Mouse (Mus musculus) hindbrain, embryonic 10.5 days (tissue): ENCODE measurements around the gene Pck2. TPM values are rescaled to one million over a fixed set of nuclear protein-coding genes. Genes with fewer than 3 reads are reported as not detected.

ENCODE experiments used
- DNase-seq: peaks from one replicate; pipeline ENCODE4 v3.0.0-alpha.2; 2017; ENCODE audit warnings: low spot score
- H3K27ac ChIP-seq: fragments of 300-500 bp; sonication (generic); 2 replicates; pipeline ENCODE4 v1.5.1; 2016; ENCODE audit warnings: mild to moderate bottlenecking, moderate library complexity
- H3K27me3 ChIP-seq: fragments of 300-500 bp; sonication (generic); 2 replicates; pipeline ENCODE4 v1.6.1; 2016; ENCODE audit warnings: mild to moderate bottlenecking; ENCODE audit not compliant: poor library complexity, insufficient read depth, severe bottlenecking
- H3K36me3 ChIP-seq: fragments of 300-500 bp; sonication (generic); 2 replicates; pipeline ENCODE4 v1.6.1; 2016; ENCODE audit warnings: mild to moderate bottlenecking, moderate library complexity
- H3K4me1 ChIP-seq: fragments of 300-500 bp; sonication (generic); replicated peaks from 2 replicates; pipeline ENCODE4 v1.6.1; 2016; ENCODE audit warnings: mild to moderate bottlenecking
- H3K4me3 ChIP-seq: fragments of 300-500 bp; sonication (generic); 2 replicates; pipeline ENCODE4 v1.5.1; 2016; ENCODE audit warnings: mild to moderate bottlenecking, moderate library complexity
- H3K9me3 ChIP-seq: fragments of 300-500 bp; sonication (generic); 2 replicates; pipeline ENCODE4 v1.6.1; 2016; ENCODE audit warnings: mild to moderate bottlenecking, moderate library complexity
- WGBS: fragments of 180-500 bp; shearing (Covaris S2); methylation state at CpG from one replicate; pipeline ENCODE4 v1.1.7; 2016; 5-methylcytosine and 5-hydroxymethylcytosine counted together
- polyA plus RNA-seq: library from polyadenylated mRNA; unstranded; fragments of >200 nt; fragmentation: Nextera tagmentation; extraction: Ambion mirVana; gene quantifications from 2 replicates; pipeline ENCODE4 v1.2.1, GENCODE M21; 2016

Pck2 gene
- polyA plus RNA-seq, 1 experiment from 2014 or later = 18.5 TPM

DNA sequence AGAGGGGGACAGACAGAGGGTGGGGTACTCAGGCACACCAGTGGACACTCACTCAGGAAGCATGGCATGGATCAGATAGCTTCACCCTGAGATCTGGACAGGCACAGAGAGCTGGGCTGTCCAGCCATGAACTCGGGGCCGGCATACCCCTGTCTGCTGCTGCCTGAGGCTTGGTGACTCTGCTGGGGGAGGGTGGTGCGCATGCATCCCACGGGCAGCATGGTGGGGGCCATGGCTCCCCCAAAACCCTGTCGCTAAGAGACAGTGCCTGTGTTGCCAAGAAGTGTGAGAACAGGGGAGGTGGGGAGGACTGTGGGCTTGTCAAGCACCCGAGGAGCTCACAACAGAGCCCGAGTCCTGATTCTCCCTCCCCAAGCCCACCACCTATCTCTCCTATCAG is 29.0 kb upstream of the Pck2 start:
- WGBS = 67% methylated on average over 7 of the region's 7 CpGs

GRCm38 (mm10) chr14:55513927-55514326 is 26.1 kb upstream of the Pck2 start:
- Histone ChIP-seq H3K4me1 (peaks cover 53% of the 10 kb centered on the region), H3K27me3 (peaks cover 37% of the 10 kb centered on the region), H3K36me3 (no peaks in the 10 kb centered on the region), H3K27ac (0 out of 2 replicates have a peak overlapping the region, but pooled peaks have one; percentile 23), H3K4me3 (no peak overlapping the region), H3K9me3 (no peaks in the 10 kb centered on the region)
- no peak for DNase-seq
- WGBS = 72% methylated on average over 10 of the region's 10 CpGs

More for the DNA sequence above, 29.0 kb upstream of the Pck2 start:
- H3K4me1 ChIP-seq = peaks cover 33% of the 10 kb centered on the region
- DNase-seq = no peak
- H3K27me3 ChIP-seq = peaks cover 32% of the 10 kb centered on the region
- no peaks in the 10 kb centered on the region for H3K36me3 ChIP-seq
- peak overlapping the region; percentile 31; the same call in 1 of the 2 replicates for H3K27ac ChIP-seq
- no peaks in the 10 kb centered on the region for H3K9me3 ChIP-seq
- H3K4me3 ChIP-seq = no peak overlapping the region

DNA sequence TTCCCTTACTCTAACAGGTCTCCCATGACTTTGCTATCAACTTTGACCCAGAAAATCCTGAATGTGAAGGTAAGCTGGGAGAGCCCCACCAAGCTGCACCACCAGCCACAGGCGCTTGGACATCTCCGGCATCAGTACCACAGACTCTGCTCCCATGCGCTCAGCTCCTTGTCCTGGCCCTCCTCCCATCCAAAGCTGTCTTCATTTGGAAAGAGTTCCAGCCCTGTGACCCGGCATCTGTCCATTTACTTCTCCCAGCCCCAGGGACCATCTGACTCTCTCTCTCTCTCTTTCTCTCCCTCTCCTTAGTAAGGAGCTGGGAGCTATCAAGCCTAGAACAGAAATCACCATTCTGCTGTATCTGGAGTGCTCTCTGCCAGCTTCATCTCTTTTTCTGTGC is 24.2 kb upstream of the Pck2 start:
- WGBS = 91% methylated on average over 4 of the region's 4 CpGs
- H3K27me3 ChIP-seq = peaks cover 49% of the 10 kb centered on the region
- H3K9me3 ChIP-seq = no peaks in the 10 kb centered on the region
- H3K27ac ChIP-seq = peak overlapping the region; percentile 46; the same call in 1 of the 2 replicates
- no peak overlapping the region for H3K4me3 ChIP-seq
- H3K4me1 ChIP-seq = peaks cover 56% of the 10 kb centered on the region
- DNase-seq = no peak
- H3K36me3 ChIP-seq = no peaks in the 10 kb centered on the region

DNA sequence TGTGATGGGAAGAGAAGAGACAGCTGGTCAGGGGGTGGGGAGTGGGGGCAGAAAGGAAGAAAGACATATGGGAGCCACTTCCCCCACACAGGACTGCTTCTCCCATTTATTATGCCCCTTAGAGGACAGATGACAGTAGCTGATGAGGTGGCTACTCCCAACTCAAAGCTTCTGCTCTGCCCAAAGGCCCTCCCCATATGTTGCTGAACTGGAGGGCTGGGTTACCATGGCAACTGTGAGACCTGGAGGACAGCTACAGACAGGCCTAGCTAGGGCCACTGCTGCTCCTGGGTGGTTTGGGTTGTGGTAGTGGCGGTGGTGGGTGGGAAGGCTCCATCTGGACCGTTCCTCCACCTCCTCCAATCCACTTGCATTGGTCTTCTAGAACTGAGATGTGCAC is 21.2 kb upstream of the Pck2 start:
- 46% methylated on average over 2 of the region's 2 CpGs for WGBS
- Histone ChIP-seq H3K27ac (peak overlapping the region; percentile 64), H3K4me1 (peaks cover 53% of the 10 kb centered on the region), H3K4me3 (no peak overlapping the region), H3K9me3 (no peaks in the 10 kb centered on the region), H3K27me3 (peaks cover 59% of the 10 kb centered on the region), H3K36me3 (no peaks in the 10 kb centered on the region)
- DNase-seq = peak; percentile 66

GRCm38 (mm10) chr14:55519604-55520003 is 20.5 kb upstream of the Pck2 start:
- Histone ChIP-seq H3K4me3 (no peak overlapping the region), H3K4me1 (peaks cover 51% of the 10 kb centered on the region), H3K36me3 (no peaks in the 10 kb centered on the region), H3K9me3 (no peaks in the 10 kb centered on the region), H3K27ac (peak overlapping the region; percentile 64), H3K27me3 (peaks cover 66% of the 10 kb centered on the region)
- 58% methylated on average over 4 of the region's 4 CpGs for WGBS
- DNase-seq = no peak

GRCm38 (mm10) chr14:55520451-55521361 is 19.4 kb upstream of the Pck2 start:
- peak overlapping the region; percentile 80 for H3K27ac ChIP-seq
- DNase-seq = peak; percentile 56
- H3K9me3 ChIP-seq = no peaks in the 10 kb centered on the region
- peak overlapping the region; percentile 66 for H3K4me3 ChIP-seq
- H3K36me3 ChIP-seq = no peaks in the 10 kb centered on the region
- peaks cover 68% of the 10 kb centered on the region for H3K27me3 ChIP-seq
- peaks cover 51% of the 10 kb centered on the region for H3K4me1 ChIP-seq
- WGBS = under 1% methylated on average over 61 of the region's 61 CpGs

- H3K36me3 ChIP-seq = no peaks in the 10 kb centered on the region
- H3K4me3 ChIP-seq = no peak overlapping the region
- no peak overlapping the region for H3K27ac ChIP-seq
- H3K4me1 ChIP-seq = peaks cover 24% of the 10 kb centered on the region
- WGBS = 61% methylated on average over 4 of the region's 4 CpGs
- H3K9me3 ChIP-seq = no peaks in the 10 kb centered on the region
- peaks cover 61% of the 10 kb centered on the region for H3K27me3 ChIP-seq
- DNase-seq = no peak
These were observed 16.0 kb upstream of the Pck2 start for GRCm38 (mm10) chr14:55524062-55524461.

DNA sequence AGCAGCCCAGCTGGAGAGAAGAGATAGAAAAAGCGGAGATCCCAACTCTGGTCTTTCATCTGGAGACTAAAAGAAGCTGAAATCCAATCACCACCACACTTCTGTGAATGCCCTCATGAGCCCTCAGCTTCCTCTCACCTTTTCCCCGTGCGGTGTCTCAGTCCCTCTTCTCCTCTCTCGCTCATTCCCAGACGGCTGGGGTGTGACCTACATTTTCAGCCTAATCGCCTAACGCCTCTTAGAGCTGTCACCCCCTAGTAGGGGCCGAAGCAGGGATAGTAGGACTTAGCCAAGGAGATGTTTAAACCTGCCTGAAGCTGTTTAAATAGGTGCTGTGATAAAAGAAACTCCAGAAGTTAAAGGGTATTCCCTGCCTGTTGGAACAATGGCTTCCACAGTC is 15.3 kb upstream of the Pck2 start, which contains the start of gene Nrl:
TSS of gene Nrl (minus strand) at position 197 of the 400 bp plus-strand sequence.
- peaks cover 60% of the 10 kb centered on the region for H3K27me3 ChIP-seq
- 43% methylated on average over 8 of the region's 8 CpGs for WGBS
- DNase-seq = no peak

DNA sequence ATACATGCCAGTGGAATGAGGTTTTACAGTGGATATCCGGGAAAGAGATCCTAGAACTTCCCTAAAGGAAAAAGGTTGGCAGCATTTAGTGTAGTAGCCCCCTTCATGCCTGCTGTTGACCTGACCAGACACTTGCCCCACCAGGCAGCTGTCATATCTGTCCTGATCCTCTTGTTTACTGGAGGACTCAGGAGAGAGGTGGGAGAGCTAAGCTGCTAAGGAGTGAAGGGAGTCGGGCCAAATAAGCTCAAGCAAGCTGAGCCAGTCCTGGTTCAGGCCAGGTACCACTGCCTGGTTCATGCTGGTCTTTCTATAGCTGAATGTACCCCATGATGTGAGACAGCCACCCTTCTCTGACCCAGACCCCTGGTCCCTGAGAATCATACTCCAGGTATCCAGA is 13.4 kb upstream of the Pck2 start:
- Histone ChIP-seq H3K4me1 (no peaks in the 10 kb centered on the region), H3K27ac (no peak overlapping the region)

More for the DNA sequence above, 15.3 kb upstream of the Pck2 start, which contains the start of gene Nrl:
- H3K9me3 ChIP-seq = no peaks in the 10 kb centered on the region
- H3K4me3 ChIP-seq = no peak within 1 kb of the TSS
- H3K4me1 ChIP-seq = peaks cover 16% of the 10 kb centered on the region
- no peaks in the 10 kb centered on the region for H3K36me3 ChIP-seq
- no peak within 1 kb of the TSS for H3K27ac ChIP-seq

GRCm38 (mm10) chr14:55527940-55528339 is 12.1 kb upstream of the Pck2 start:
- WGBS = 24% methylated on average over 3 of the region's 3 CpGs
- H3K36me3 ChIP-seq = no peaks in the 10 kb centered on the region
- H3K9me3 ChIP-seq = no peaks in the 10 kb centered on the region
- no peak for DNase-seq
- H3K4me3 ChIP-seq = no peak overlapping the region
- no peaks in the 10 kb centered on the region for H3K4me1 ChIP-seq
- H3K27ac ChIP-seq = no peak overlapping the region
- H3K27me3 ChIP-seq = peaks cover 32% of the 10 kb centered on the region

More for the DNA sequence above, 13.4 kb upstream of the Pck2 start:
- Histone ChIP-seq H3K4me3 (no peak overlapping the region), H3K27me3 (peaks cover 44% of the 10 kb centered on the region), H3K9me3 (no peaks in the 10 kb centered on the region), H3K36me3 (no peaks in the 10 kb centered on the region)
- DNase-seq = no peak
- 81% methylated on average over 2 of the region's 2 CpGs for whole genome bisulfite sequencing

DNA sequence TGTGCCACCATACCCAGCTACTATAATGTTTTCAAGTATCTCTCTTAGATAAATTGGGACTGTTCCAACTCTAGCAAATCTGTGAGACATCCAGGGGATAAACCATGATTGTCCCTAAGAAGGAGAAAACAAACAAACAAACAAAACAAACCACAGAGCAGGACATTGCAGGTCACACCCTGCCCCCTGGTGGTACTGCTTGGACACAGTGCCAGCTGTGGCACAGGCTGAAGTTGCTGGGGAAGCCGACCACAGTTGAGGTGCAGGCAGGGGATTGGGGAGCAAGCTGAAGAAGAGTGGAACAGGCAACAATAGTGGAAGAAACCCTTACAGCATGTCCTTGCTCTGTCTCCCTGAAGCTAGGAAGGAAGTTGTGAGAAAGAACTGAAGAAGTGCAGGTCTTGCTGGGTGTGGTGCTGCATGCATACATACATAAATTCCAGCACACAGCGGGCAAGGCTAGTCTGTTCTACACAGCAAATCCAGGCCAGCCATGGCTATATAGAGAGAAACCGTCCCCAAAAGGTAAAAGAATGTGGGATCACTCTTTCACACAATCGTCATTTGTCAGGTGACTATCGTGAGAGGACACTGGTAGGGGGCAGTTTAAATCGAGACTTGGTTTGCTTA is 3.8 kb upstream of the Pck2 start:
- Histone ChIP-seq H3K9me3 (no peaks in the 10 kb centered on the region), H3K4me1 (peaks cover 18% of the 10 kb centered on the region), H3K27ac (no peak overlapping the region), H3K27me3 (no peaks in the 10 kb centered on the region), H3K4me3 (no peak overlapping the region), H3K36me3 (no peaks in the 10 kb centered on the region)
- DNase-seq = peak; percentile 42
- WGBS = 55% methylated on average over 6 of the region's 6 CpGs

- Histone ChIP-seq H3K27ac (peak overlapping the region; percentile 90), H3K27me3 (no peaks in the 10 kb centered on the region), H3K9me3 (no peaks in the 10 kb centered on the region), H3K4me3 (peak overlapping the region; percentile 74), H3K36me3 (peaks cover 21% of the 10 kb centered on the region), H3K4me1 (peaks cover 22% of the 10 kb centered on the region)
- peak; percentile 46 for DNase-seq
- WGBS = 9% methylated on average over 10 of the region's 10 CpGs
These were observed 788 bp downstream of the Pck2 start for GRCm38 (mm10) chr14:55540787-55541321.

DNA sequence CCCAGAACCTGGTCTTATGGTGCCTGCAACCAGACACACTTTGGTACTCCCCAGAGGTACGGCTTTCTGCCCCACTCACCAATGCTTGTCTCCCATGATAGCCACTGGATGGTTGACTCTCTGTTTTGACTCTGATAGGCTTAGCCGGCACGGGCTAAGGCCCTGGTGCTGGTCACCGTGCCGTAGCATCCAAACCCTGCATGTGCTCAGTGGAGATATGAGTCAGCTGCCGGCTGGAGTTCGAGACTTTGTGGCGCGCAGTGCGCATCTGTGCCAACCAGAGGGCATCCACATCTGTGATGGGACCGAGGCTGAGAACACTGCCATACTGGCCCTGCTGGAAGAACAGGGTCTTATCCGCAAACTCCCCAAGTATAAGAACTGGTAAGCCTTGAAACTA is 2.2 kb downstream of the Pck2 start:
- 95% methylated on average over 12 of the region's 12 CpGs for WGBS
- H3K36me3 ChIP-seq = peaks cover 32% of the 10 kb centered on the region
- no peak for DNase-seq
- H3K27me3 ChIP-seq = no peaks in the 10 kb centered on the region
- no peaks in the 10 kb centered on the region for H3K9me3 ChIP-seq
- H3K4me3 ChIP-seq = no peak overlapping the region
- H3K4me1 ChIP-seq = peaks cover 22% of the 10 kb centered on the region
- no peak overlapping the region for H3K27ac ChIP-seq
